Mouse (Mus musculus): ENCODE measurements around the gene Gsn.

Gsn gene

DNA sequence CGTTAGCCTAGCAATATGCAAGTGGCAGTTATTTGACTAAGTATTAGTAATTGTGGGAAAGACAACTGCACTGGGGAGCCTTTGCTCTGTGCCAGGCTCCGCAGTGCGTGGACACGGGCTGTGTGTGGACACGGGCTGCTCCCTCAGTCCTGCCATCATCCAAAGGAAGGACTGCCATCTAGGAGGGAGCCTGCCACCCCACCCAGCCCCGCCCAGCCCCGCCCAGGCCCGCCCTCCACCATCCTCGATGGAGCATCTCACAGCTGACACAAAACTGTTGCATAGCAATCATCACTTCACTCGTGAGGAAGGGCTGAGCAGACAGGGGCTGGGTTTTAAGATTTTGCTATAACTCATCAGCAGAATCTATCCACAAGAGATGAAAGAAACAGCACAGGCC lies 69.8 kb downstream of the Gsn start:
- DNase-seq (ENCODE audit: low spot score in 2 of 2), result no peak

DNA sequence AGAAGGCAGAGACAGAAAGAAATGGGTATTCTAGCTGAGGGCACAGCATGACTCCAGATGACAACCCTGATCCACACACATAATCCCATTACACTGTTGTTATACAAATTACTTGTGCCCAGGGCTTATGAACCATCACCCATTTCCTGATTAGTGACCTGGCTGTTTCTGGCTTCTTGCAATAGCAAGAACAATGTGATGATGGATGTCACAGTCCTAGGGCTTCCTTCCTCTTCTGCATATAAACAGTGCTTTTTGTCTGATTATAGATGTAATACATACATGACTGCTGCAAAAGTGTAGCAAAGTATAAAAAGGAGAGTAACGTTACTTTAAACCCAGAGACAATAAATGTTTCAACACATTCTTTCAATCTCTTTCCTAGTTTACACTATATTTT lies 70.8 kb downstream of the Gsn start:
- no peak for DNase-seq (ENCODE audit: low spot score in 2 of 2)

GRCm38 (mm10) chr2:35327583-35327982 lies 71.4 kb downstream of the Gsn start:
- no peak for DNase-seq (ENCODE audit: low spot score in 2 of 2)

DNA sequence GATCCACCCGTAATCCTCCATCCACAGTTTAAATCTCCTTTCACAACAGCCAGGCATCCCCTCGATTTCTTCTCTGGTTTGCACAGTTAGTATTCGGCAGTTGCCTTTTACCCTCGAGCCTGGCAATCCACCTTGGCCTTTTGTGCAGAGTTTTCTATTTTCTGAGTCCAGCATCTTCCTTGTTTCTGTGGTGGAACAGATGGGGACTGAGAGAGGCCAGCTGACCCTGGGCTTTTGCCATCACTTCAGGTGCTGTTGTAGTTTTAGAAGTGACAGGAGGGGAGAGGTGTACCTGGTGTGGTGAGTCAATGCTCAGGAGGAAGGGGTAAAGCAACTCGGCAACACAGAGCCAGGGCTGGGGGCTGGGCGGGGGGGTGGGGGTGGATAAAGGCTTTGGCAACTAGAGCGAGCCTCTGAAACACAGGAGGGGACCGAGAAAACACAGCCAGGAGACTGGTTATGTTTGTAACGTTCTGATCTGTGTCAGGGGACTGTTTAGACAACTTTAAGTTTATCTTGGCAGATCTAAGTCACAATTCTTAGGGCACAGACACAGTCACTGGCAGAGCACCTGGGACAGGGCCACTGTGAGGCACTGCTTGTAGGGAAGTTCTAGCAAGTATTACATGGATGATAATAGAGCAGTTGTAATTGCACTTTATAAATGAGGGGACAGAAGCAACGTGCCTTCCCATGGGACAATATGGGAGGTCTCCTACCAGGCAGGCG lies 72.0 kb downstream of the Gsn start:
- DNase-seq (ENCODE audit: low spot score in 2 of 2), result no peak

- no peak for DNase-seq (ENCODE audit: low spot score in 2 of 2)
Observed at GRCm38 (mm10) chr2:35329061-35329460, 72.9 kb downstream of the Gsn start.

DNA sequence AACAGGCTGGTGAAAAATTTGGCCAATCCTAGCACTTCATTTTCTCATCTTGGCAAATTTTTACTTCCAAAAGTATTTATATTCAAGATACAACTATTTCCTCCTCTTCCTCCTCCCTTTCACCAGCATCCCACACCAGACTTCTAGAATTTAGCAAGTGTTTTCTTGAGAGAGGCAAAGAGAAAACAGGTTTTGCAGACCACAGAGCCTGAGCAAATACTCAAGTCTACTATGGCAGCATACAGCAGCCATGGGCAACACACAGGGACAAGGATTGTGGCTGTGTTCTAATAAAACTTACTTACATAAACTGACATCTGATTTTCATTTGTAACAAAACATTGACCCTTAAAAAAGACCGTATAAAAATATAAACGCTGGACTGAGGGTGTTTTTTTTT lies 75.0 kb downstream of the Gsn start:
- no peak for DNase-seq (ENCODE audit: low spot score in 2 of 2)

DNA sequence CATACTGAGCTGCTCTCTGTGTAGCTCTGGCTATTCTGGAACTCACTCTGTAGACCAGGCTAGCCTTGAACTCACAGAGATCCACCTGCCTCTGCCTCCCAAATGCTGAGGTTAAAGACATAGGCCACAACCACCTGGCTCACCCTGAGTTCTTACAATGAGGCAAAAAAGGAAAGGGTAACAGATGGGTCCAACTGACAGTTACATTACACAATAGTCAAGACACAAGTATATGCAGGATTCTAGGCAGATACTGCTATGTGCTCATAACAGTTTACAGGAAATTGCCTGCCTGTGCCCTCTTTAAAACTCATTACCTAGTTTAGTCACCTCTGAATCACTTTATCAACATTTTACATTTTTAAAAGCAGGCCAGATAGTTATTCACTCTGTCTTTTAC lies 77.5 kb downstream of the Gsn start:
- no peak for DNase-seq (ENCODE audit: low spot score in 2 of 2)

- no peak for DNase-seq (ENCODE audit: low spot score in 2 of 2)
Observed at GRCm38 (mm10) chr2:35335620-35336019, 79.4 kb downstream of the Gsn start.

- DNase-seq (ENCODE audit: low spot score in 2 of 2), result peak; percentile 98 to 99
Observed at GRCm38 (mm10) chr2:35336388-35337280, 80.5 kb downstream of the Gsn start, which contains the start of gene Stom. TSS of gene Stom (minus strand) at chr2:35336976.

- DNase-seq (ENCODE audit: low spot score in 2 of 2), result no peak
Observed at GRCm38 (mm10) chr2:35337419-35337818, 81.2 kb downstream of the Gsn start.

GRCm38 (mm10) chr2:35338036-35338435 lies 81.9 kb downstream of the Gsn start:
- DNase-seq (ENCODE audit: low spot score in 2 of 2), result no peak

- DNase-seq (ENCODE audit: low spot score in 2 of 2), result no peak
Observed at GRCm38 (mm10) chr2:35338707-35339106, 82.5 kb downstream of the Gsn start.

DNA sequence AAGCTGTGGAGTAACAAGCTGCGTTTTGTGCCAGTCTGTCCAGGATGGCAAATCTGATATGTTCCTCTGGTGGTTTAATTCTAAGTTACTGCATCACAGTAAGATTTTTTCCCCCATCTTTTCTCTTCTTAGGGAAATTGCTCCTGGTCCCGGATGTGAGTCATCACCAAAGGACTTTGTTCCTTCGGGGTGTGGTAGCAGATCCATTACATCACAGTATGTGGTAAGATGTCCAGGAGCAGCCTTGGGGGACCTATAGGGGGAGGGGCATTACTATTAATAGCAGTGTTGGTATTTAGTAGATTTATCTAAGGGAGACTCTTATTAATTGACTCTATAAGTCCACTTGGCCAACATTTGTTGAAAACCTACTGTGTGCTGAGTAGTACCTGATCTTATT lies 86.4 kb downstream of the Gsn start:
- no peak for DNase-seq (ENCODE audit: low spot score in 2 of 2)

DNA sequence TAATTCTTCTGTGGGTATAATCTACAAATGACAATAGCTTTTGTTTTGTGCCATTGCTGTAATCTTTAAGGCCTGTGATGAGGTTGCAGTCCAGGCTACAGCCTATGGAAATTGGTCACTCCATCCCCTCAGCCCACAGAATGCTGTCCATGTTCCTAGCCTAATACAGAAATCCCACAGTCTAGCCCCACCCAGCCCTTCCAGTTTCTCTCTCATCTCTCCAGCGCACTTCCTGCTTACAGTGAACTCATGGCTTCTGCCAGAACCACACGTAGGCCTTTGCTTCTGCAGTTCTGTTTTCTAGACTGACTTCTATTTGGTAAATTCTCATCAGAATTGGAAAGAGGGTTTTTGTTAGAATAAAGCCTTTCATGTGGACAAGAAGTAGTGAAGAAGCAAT lies 89.8 kb downstream of the Gsn start:
- DNase-seq (ENCODE audit: low spot score in 2 of 2), result no peak

- no peak for DNase-seq (ENCODE audit: low spot score in 2 of 2)
Observed at GRCm38 (mm10) chr2:35349184-35349583, 93.0 kb downstream of the Gsn start.

Measured in right cerebral cortex, postnatal 10 days (tissue).